Mouse (Mus musculus): ENCODE data around the gene Atp6v0b.

GRCm38 (mm10) chr4:117912685-117913273, 25.6 kb upstream of the Atp6v0b start:
- TF ChIP-seq CTCF (IDR thresholded peaks at IDR 0.05; ENCODE audit: control insufficient read depth, insufficient read depth, insufficient read length) (no peak), MAX (IDR thresholded peaks at IDR 0.05) (no peak), MYOD1 (IDR thresholded peaks at IDR 0.05; ENCODE audit: control insufficient read depth, insufficient read length, low read depth) (no peak)
